Mouse (Mus musculus) adrenal gland, adult (tissue): Measurements from ENCODE around the gene P2rx3.
A peak's percentile ranks its signal among the peaks of the same experiment; 100 is the strongest.

Experiments used
- DNase-seq, 2 experiments: peaks; one replicate each; pipeline ENCODE4 v3.0.0; 2022 to 2023; ENCODE audit warnings: low spot score in 1 of 2; ENCODE audit not compliant: inconsistent age in 2 of 2

Gene P2rx3

DNA sequence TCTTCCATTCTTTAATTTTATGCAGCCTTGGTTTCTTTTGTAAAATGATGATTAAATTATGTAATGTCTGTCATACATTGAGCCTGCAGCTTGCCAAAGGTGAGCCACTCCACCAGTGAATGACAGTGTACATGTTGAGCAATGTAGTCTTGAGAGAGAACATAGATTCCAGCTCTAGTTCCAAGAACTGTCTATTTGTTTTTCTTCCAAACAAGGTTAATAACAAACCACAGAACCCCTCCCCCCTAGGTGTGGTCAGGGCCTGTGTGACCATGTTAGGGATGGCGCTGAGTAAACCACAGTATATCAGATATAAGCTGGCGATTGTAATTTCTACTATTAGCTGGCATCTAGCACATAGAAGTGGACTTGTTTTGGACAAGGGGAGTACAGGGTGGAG lies 40.9 kb downstream of the P2rx3 start:
- no peak for DNase-seq

DNA sequence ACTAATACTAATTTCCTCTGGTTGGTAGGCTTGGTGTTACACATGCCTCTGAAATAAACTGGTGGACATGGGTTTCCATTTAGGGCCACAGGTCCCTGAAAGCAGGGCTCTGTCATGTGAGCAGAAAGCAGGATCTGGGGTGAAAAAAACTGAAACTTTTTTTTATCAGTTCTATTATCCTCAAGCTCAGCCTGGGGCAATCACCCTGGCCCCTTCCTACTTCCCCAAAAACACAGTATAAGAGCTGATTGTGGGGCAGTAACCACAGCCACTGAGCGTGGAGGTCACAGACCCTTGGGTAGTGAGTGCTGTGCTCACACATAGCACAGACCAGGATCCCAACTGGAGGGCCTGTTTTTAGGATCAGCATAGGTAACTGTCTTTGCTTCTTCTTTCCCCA lies 49.3 kb downstream of the P2rx3 start, which contains the start of gene Prg3:
TSS of gene Prg3 (plus strand) at position 286 of the 400 bp plus-strand sequence.
- DNase-seq: no peak

DNA sequence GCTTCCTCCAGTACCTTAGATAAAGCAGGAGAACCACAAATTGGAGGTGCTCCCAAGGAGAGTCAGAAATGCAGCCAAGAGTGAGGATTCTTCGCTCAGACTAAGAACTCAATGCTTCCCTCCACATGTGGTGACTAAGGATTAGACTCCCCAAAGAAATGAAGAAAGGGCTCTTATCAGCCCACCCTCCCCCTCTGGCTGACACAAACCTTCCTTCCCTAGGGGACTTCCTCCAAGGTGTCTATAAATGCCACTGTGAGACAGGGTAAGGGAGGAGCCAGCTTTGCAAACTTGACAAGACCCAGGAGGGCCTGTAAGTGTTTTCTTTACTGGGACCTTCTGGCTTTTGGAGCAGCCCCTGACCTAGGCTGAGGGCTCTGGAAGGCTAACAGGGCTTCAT lies 57.1 kb downstream of the P2rx3 start, which contains the start of gene Prg2:
TSS of gene Prg2 (plus strand) at position 274 of the 400 bp plus-strand sequence.
- DNase-seq: no peak

DNA sequence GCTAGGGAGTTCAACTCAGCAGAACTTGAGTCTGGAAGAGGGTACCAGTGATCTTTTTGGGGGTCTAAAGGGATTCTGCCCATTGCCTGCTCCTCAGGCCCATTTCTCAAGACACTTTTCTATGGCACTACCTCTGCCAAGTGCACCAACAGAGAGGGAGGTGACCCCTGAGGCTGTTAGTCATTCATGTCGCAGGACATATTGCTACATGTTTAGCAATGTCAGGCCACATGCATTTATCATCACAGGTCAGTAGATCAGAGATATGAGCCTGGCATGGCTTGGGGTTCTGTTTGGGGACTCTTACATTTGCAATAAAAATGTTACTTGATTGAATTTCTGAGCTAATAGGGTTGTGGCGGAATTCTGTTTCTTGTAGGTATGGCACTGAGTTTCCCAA lies 61.7 kb downstream of the P2rx3 start:
- no peak for DNase-seq

DNA sequence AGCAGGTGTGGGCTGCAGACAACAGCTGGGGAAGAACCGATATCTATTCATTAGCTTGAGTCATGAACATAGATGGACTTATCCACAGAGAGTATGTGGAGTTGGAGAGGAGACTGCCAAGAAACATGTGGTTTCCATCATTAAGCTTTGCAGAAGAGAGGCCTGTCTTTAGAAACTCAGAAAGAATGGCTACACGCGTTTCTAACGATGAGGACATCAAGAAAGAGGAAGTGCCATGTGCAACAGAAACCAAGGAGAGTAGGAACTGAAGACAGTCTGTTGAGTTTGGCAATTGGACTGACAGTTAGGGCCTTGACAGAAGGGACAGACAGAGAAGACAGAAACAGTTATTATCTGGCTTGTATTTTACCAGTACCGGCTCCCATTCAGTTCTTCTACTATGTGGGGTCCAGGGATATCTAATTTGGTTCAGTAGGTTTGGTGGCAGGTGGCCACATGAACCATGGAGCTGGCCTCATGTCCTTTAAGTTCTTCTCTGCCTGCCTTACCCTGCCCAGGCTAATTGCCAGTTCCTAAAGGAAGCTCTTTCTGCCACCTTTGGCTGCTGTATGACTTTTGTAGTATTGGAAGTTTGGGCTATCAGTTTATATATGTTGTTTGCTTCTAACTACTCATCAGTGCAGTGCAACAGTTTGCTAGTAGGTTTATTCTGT lies 69.8 kb downstream of the P2rx3 start:
- DNase-seq: no peak

DNA sequence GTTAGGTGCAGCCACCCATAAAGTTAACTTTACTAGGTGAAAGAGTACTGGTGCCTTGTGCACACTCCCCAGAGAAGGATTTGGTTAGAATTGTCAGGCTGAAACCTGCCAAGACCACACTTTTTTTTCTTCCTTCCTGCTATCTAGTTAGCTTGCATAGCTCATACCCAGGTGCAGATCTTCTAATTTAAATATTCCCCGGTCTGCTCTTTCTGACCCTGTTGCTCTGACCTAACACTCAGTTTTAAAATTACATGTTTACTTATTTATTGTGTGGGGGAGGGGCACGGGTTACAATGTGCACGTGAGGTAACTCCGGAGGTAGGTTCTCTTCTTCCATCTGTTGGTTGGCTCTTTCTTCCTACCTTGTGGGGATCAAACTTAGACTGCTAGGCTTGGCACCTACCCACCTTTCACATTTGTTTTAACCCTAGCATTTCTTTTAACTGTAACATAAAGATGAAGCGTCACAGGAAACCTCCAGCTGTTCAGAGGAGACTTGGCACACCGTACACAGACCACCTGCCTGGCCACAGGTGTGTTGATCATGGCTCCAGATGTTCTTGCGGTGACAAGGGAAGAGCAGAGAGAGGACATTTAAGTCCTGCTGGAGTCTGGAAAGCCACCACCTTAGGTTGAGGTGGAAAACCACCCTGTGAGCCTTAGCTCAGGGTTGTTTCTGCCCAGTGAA lies 73.0 kb downstream of the P2rx3 start:
- no peak for DNase-seq

DNA sequence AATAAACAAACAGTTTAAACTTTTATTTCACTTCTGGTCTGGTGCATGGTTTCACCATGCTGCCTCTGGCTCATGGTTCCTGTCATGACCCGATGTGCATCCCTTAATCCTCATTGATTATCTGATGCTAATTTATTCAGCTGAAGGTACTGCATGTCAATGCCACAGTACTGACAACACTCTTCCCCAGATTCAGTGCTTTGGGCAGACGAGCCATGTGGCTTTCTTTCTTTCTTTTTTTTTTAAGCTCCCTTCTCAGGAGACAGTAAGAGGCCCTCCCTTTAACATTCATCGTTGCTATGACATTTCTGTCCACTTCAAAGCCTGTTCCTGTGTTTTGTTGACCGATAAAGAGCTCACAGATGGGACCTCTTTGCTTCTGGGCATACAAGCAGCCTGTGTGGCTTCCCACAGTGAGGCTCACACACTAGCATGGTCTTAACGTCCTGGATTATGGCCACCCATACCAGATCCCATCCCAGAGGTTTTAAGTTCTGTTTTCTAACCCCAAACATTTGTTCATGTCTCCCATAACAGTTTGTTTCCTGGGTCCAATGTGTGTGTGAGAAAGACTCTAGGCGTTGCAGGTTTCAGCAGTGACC lies 74.3 kb downstream of the P2rx3 start:
- DNase-seq: peak in 1 of 2 experiments; percentile 44

DNA sequence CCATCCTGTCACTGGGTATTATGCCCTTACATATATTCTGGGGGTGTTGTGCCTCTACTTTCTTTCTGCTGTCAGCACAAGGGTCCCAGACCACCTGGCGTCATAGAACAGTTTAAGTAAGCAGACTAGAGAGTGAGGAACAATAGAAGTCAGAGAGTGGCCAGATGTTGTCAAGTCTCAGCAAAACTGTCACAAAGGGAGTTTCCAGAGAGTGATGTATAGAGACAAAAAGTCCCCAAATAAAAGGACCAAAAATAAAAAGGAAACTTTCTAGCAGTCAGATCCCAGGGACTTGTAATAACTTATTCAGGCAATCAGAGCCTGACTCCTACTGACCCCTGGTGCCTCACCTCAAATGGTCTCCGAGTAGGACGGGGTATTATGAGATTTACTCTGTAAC lies 75.4 kb downstream of the P2rx3 start:
- no peak for DNase-seq

DNA sequence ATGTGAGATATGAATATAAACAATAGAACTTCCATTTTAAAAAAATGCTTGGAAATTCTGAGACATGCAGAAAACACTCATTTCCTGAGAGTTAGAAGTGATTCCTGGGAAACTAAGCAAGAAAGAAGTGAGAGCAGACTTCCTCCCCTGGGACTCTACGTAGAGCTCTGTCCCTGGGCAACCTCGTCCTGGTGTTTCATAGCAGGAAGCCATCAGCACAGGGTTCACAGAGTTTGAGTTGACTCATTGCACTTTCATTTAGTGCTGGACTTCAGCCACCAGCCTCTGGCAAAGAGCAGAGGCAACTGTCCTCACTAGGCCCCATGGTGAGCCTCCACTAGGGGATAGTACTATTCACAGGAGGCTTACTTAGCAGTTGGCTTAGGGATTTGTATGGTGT lies 76.0 kb downstream of the P2rx3 start:
- peak; percentile 79 to 88 for DNase-seq

DNA sequence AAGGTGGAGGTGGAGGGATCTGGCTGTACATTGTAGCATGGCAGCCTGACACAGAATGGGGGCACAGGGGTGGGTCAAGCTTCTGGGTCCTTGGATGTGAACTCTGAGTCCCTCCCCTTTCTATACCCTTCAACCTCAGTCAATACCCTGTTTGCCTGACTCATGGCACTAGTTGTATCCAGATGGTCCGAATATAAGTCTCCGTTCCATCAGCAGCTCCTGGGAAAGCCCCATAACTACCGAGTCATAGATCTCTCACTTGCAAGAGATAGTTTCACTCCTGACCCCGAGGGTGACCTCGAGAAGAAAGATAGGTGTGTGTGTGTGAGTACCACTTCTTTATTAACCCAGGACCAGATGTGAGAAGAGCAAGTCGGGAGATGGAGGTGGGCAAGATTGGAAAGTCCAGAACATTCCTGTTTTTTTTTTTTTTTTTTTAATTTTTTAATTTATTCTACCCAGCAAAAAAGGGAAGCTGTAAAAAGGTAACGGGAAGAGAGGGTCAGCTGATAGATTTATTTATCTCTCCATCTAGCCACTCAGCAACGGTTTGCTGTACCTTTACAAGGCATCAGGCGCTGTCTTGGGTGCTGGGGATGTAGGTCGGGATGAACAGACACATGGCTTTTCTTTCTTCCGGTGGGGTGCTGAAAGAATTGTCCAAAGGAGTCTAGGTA lies 78.5 kb downstream of the P2rx3 start:
- DNase-seq: no peak

DNA sequence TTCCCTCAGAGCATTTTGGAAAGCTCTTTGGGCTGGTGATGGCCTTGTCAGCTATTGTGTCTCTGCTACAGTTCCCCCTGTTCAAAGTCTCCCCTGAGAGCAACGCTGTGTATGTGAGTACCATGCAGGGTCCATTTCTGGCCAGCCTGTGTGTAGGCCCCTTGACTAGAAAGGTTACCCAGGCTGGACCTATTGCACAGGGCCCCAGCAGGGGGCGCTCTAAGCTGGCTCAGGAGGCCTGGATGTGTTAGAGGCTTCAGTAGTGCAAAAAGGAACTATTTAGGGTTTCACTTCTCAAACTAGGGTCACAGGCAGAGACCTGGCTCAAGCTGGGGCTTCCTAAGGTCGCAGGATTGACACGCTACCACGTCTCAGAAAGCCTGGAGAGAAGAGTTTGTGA lies 81.0 kb downstream of the P2rx3 start:
- DNase-seq: peak; percentile 70 to 87

DNA sequence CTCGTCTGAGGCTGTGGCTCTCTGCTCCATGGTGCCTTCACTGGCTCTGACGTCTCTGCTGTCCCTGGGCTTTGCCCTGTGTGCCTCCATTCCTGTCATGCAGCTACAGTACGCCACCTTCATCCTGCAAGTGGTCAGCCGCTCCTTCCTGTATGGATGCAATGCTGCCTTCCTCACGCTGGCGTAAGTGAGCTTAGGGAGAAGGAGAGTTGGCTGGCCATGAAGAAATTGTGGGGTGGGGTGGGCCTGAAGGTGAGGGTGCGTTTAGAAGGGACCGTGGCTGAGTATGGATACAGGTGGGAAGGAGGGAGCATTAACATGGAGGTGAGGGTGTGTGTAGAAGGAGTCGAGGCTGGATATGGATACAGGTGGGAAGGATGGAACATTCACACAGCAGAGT lies 81.8 kb downstream of the P2rx3 start:
- no peak for DNase-seq

DNA sequence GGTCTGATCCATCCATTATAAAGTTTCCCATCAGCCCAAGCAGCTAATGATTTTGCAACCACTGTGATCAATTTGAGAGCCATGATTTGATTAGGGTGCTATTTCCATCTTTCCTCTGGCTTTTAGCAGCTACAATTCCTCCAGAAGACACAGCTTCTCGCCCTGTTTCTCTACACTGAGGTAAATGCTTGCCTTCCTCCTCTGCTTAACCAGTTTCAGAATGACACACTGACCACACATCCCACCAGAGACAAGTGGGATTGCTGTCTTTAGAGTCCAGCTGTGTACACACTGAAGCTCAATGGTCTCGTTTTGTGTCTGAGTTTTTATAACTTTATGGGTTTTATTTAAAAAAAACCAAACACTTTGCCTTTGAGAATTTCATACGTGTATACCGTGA lies 84.6 kb downstream of the P2rx3 start:
- no peak for DNase-seq

DNA sequence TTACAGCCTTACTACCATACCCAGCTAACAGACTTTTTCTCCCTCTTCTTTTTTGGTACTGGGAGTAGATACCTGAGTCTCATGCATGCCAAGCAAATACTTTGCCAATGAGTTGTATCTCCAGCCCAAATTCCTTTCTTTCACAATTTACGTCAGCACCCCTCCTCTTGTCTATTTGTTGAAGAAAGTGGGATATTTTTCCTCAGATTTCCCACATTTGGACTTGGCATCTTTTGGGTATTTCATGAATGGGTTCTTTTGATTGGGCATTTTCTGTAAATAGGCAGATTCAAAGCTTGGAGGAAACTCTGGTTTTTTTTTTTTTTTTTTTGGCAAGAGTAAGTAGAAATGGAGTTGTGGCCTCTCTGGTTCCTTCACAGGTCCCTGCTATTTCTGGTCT lies 85.0 kb downstream of the P2rx3 start:
- no peak for DNase-seq

DNA sequence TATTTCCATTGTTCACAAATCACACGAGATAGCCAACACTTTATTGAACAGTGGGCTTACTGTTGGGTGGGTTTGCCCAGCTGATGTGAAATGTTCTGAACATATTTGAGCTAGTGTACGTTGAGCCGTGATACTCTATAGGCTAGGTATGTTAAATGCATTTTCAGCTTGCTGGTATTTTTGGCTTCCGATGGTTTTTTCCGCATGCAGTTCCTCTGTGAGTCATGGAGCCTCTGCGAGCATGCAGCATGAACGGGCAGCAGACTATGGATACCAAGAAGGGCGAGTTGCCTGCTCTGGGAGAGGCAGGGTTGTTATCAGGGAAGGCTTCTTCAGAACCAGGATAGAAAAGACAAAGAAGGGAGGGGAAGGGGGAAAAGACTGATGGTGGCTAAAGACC lies 86.2 kb downstream of the P2rx3 start:
- no peak for DNase-seq

DNA sequence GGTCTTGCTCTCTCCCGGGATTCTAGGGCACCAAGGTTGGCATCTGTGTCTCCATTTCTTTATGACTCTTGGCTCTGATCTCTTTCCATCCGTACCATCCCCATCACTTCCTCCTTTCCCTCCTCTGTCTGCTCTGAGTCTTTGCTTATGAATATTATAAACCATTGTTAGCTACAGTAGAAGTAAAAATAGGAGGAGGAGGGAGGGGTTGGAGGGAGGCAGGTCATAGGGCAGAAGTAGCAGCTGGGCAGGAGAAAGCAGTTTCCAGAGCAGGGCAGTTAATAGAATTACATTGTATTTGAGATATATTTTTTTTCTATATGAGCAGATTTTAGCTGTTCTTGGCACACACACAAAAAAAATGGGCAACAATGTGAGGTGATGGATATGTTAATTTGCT lies 88.5 kb downstream of the P2rx3 start:
- DNase-seq: peak in 1 of 2 experiments; percentile 12
